Mouse (Mus musculus) kidney, adult 2 months (tissue): ENCODE data around the gene Pik3c2g.

Experiments used
- CTCF ChIP-seq: fragments of 200-500 bp; conservative IDR thresholded peaks from 2 replicates; pipeline ENCODE4 v1.5.1; 2011; ENCODE audit warnings: low read depth, mild to moderate bottlenecking, control low read depth, low read length, moderate library complexity, mixed read lengths; ENCODE audit not compliant: insufficient read depth, insufficient read length
- POLR2A ChIP-seq: fragments of 200-500 bp; IDR thresholded peaks from one replicate; pipeline ENCODE4 v1.6.1; 2011; ENCODE audit warnings: low read depth, low read length, control low read depth

- no peak for TF ChIP-seq CTCF
- TF ChIP-seq POLR2A = no peak
Observed at GRCm38 (mm10) chr6:139947106-139947879, 360.3 kb downstream of the Pik3c2g start.
